Mouse (Mus musculus): ENCODE results near the gene Hyal2.
A peak's percentile ranks its signal among the peaks of the same experiment; 100 is the strongest.
"Not testable (repeated sequence)": the region's sequence is repeated elsewhere in the genome, so short reads cannot be mapped to it uniquely, and the experiment has no call there.

Hyal2 gene

GRCm38 (mm10) chr9:107570016-107570415 is 2.3 kb downstream of the Hyal2 start:
- no peak for DNase-seq (ENCODE audit: low read depth)

DNA sequence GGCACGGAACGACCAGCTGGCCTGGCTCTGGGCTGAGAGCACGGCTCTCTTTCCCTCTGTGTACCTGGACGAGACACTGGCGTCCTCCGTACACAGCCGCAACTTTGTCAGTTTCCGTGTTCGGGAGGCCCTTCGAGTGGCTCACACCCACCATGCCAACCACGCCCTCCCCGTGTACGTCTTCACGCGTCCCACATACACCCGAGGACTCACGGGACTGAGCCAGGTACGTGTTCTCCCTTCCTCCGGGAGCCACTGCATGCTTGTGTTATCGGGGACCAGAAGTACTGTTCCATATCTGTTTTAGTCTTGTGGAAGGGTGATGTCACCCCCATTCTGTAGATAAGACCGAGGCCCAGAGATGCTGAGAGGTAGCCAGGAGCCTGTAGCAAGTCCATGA is 3.1 kb downstream of the Hyal2 start:
- DNase-seq (ENCODE audit: low read depth), result peak; percentile 69

DNA sequence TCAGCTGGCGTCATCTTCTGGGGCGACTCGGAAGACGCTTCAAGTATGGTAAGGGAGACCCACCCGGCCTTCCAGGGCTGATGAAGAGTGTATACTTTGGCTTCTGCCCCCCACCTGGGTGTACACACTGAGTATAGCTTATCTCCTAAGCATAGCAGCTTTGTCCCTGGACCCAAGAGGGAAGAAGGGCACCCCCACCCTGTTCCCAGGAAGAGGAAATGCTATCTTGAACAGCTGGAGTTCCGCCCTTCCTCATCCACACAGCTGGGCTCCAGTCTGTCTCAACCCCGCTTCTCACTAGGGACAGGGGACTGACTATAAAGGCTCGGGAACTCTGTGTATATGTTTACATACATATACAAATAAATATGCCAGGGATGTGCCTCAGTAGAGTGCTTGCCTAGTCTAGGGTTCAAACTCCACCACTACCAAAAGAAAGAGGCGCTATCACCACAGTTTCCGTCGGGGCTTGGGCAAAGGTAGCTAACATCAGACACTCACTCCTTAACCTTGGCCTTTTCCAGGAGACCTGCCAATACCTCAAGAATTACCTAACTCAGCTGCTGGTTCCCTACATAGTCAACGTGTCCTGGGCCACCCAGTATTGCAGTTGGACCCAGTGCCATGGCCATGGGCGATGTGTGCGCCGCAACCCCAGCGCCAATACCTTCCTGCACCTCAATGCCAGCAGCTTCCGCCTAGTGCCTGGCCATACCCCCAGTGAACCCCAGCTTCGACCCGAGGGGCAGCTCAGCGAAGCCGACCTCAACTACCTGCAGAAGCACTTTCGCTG is 4.0 kb downstream of the Hyal2 start:
- DNase-seq (ENCODE audit: low read depth), result no peak

DNA sequence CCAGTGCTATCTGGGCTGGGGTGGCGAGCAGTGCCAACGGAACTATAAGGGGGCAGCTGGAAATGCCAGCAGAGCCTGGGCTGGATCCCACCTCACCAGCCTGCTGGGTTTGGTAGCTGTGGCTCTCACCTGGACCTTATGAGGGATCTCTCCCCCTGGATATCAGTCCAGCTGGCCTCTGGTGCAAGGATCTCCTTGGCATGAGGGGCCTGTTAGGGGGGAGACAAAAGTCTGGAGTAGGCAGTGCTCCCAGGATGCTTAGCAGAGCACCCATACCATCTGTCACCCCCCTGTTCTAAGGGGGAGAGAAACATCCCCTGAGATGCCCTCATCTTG is 4.5 kb downstream of the Hyal2 start:
- DNase-seq (ENCODE audit: low read depth), result no peak

DNA sequence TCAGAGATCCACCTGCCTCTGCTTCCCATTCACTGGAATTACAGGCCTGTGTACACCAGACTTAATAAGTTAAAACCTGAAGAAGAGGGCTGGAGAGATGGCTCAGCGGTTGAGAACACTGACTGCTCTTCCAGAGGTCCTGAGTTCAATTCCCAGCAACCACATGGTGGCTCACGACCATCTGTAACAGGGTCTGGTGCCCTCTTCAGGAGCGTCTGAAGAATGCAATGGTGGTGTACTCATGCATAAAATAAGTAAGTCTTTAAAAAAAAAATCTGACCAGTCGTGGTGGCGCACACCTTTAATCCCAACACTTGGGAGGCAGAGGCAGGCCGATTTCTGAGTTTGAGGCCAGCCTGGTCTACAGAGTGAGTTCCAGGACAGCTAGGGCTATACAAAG is 6.0 kb downstream of the Hyal2 start:
- not testable (repeated sequence) for DNase-seq (ENCODE audit: low read depth)

DNA sequence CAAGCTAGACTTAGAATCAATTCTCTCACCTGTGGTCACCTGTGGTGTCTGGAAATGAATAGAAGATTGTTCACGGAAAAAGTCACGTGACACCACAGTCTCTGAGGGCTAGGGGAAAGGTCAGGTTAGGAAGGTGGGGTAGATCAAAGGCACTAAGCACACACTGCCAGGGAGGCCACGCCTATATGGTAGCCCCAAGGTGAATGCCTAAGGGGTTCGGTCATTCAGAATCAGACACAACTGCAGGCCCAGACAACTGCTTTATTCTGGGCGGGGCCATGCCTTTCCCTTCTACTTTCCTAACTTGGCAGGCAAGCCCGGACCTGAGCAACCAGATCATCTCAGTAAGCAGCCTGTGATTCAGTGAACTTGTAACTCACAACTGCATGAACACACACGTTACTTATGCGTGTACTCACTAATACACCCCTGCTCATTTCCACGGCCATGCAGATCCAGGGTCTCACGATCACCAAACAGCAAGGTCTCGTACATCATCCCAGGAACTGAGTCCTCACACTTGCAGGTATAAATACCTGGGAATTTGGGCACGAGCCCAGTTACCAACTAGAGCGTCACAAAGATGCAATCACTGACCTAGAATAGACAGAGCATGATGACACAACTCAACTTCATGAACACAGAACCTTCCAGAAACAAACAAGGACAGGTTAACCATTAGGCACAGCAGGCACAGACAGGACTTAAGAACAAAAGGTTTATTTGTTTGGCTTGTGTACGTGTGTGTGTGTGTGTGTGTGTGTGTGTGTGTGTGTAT is 8.0 kb downstream of the Hyal2 start:
- no peak for DNase-seq (ENCODE audit: low read depth)

GRCm38 (mm10) chr9:107576357-107577107 is 8.8 kb downstream of the Hyal2 start, which contains the start of gene Hyal1:
Gene Hyal1, plus strand, starts transcription at chr9:107576927.
- DNase-seq (ENCODE audit: low read depth), result peak; percentile 81

DNA sequence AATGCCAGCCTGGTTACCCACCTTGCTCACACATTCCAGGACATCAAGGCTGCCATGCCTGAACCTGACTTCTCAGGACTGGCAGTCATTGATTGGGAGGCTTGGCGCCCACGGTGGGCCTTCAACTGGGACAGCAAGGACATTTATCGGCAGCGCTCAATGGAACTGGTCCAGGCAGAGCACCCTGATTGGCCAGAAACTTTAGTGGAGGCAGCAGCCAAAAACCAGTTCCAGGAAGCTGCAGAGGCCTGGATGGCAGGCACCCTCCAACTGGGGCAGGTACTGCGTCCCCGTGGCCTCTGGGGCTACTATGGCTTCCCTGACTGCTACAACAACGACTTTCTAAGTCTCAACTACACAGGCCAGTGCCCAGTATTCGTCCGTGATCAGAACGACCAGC is 10.1 kb downstream of the Hyal2 start:
- no peak for DNase-seq (ENCODE audit: low read depth)

GRCm38 (mm10) chr9:107578587-107578986 is 10.8 kb downstream of the Hyal2 start, which contains the start of gene Naa80:
Gene Naa80, plus strand, starts transcription at chr9:107578887.
- no peak for DNase-seq (ENCODE audit: low read depth)

DNA sequence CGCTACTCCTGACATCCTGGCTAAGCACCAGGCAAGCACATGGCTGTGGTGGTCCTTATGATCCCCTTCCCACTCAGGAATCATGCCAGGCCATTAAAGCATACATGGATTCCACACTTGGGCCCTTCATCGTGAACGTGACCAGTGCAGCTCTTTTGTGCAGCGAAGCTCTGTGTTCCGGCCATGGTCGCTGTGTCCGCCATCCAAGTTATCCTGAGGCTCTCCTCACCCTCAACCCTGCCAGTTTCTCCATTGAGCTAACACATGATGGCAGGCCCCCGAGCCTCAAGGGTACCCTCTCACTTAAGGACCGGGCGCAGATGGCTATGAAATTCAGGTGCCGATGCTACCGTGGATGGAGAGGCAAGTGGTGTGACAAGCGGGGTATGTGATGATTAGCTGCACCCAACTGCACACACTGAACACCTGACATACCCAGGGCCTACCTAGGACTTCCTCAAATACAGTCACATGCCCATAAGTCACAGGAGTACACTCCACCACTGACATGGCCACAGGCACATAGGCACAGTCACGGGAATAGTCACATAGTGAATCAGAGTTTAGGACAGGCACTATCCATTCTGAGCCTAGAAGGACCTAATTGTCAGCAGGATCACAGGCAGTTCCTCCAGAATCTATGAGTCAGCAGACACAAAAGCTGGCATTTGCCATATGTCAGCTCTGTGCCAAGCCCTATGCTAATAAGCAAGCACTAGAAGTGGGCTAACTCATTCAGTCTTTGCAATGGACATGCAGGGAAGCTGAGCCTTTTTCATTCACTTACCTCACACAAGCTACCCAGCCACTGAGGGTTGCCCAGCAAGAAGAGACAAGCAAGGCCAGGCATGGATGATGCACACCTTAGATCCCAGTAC is 11.5 kb downstream of the Hyal2 start:
- no peak for DNase-seq (ENCODE audit: low read depth)

DNA sequence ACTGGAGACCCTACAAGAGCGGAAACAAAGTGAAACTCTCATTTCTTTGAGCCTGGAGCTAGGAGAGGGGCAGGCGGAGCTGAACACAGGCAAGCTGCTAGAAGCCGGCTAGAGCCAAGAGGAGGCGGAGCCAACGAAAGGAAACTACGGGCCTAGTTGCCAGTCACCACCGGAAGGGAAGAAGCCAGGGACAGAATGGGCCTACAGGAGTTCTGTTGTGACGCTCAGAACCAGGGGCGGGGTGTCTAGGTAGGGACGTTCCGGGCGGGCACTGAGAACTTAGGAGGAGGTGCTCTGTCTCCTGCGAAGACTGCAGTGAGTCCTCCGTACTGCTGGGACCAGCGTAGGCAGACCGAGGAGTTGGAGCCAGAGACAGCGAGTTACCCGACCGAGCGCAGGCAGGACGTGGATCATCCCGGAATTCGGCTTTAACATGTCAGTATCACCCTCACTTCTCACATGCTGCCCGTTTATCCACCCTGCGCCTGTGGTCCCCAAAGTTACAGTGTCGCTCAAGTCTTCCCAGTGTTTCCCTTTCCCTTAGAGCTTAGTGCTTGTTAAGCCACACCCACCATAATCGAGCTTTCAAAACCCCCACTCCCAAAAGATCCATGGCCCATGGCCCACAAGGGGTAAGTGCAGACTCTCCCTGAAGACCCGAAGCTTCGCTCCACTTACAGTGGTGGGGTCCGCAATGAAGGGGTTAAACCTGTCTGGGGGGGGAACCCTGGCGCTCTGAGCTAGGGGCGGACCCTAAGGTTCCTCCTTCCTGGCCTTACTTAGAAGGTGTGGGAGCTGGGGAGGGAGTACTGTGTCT is 13.0 kb downstream of the Hyal2 start, which contains the start of gene Hyal3:
Gene Hyal3, plus strand, starts transcription at position 318 of the 817 bp plus-strand sequence.
- DNase-seq (ENCODE audit: low read depth), result peak; percentile 88

DNA sequence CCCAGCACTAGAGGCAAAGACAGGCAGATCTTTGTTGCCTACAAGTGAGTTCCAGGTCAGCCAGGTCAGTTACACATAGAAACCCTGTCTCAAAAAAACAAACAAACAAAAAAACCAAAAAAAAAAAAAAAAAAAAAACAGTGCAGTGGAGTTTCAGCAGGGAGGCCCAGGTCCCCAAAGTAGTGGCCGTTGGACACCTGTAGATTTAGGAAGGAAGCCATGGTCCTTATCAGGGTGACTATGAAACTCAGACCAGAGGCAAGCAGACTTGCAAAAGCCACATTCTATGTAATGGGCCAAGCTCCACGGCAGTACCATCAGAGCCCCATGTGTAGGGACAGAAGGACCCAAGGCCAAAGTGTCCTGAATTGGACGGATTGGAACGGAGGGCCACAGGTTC is 13.8 kb downstream of the Hyal2 start:
- DNase-seq (ENCODE audit: low read depth), result no peak

- DNase-seq (ENCODE audit: low read depth), result no peak
These were observed 14.8 kb downstream of the Hyal2 start for GRCm38 (mm10) chr9:107582509-107583062.

GRCm38 (mm10) chr9:107583174-107583573 is 15.4 kb downstream of the Hyal2 start:
- DNase-seq (ENCODE audit: low read depth), result no peak

GRCm38 (mm10) chr9:107586504-107586903 is 18.8 kb downstream of the Hyal2 start:
- DNase-seq (ENCODE audit: low read depth), result no peak

- DNase-seq (ENCODE audit: low read depth), result peak; percentile 99
These were observed 19.5 kb downstream of the Hyal2 start, which contains the start of gene Ifrd2 for GRCm38 (mm10) chr9:107586974-107587832. Gene Ifrd2, plus strand, starts transcription at chr9:107587642.

DNA sequence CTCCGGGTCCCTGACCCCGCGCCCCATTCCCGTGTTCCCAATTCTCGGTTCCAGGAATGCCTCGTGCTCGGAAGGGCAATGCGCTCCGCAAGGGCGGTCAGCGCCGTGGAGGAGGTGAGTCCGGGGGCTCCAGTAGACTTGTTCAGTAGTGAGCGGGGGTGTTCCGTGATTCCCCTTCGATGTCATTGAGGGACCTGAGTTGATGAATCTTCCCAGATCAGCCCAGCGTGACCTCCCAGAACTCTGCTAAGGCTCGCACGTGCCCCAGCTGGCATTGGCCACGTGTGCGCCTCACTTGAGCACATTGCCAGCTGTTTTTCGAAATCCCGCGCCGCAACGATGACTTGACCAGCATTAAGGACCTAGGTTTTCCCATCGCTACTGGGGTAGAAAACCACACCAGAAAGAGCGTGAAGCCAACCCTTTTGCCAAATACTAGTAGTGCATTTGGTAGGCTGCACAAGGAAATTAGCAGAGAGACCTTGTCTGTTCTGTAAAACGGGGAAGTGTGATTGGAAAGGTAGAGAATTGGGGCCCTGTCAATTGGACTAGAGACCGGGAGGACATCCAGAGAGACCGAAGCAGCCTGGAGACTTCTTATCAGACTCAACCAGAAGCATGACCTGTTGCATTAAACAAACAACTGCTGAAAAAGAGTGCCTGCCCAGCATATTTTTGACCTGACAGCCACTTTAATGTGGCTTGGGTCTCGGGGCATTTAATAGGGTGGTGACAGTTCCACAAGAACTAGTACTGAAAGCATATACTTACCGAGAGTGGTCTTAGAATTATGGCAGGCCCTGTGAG is 20.3 kb downstream of the Hyal2 start:
- peak; percentile 70 for DNase-seq (ENCODE audit: low read depth)

- DNase-seq (ENCODE audit: low read depth), result peak; percentile 73
These were observed 22.5 kb downstream of the Hyal2 start for GRCm38 (mm10) chr9:107590058-107590772.

Data from c-Kit-positive CD71-positive TER-119-negative erythroid progenitor cells, embryonic 14.5 days (primary cell).